In the genomic region with DNA sequence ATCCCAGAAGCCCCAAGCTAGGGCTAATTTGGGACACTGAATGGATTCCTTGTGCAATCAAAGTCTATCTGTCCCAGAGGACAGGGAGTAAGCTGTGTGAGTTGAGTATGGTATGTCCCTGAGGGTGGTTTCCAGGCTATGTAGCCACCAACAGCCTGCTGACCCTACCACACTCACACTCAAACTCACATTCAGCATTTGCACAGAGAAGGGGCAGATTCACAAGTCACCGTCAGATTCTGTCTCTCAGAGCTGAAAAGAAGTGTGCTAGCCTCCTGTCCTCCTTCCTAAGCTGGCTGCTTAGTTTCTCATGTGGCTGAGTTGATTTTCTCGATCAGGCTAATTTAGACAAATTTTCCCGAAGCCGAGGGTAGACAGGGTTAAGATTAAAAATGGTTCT, we compare ENCODE assay signal across 15 mouse cellular contexts.
"Had no signal": no experiment of that assay in that cellular context is flagged by ENCODE, and none has a peak within 500 bp of the region (broad histone marks: within the 10 kb centered on the region; RNA-seq: fewer than 3 reads in every experiment).

No protein-coding gene starts in this region.

- H3K9ac ChIP-seq: kidney, embryonic 15.5 days; liver, embryonic 15.5 days; midbrain, embryonic 15.5 days; stomach, embryonic 15.5 days had no signal

- H3K4me1 ChIP-seq: liver, embryonic 15.5 days had no signal

- H3K36me3 ChIP-seq: kidney, embryonic 15.5 days; limb, embryonic 10.5 days; liver, embryonic 15.5 days; midbrain, embryonic 15.5 days; stomach, embryonic 15.5 days had no signal

- H3K27ac ChIP-seq: kidney, embryonic 15.5 days; limb, embryonic 10.5 days; liver, embryonic 15.5 days; midbrain, embryonic 15.5 days; stomach, embryonic 15.5 days had no signal

- ATAC-seq: lung, postnatal 0 days; midbrain, embryonic 15.5 days had no signal

- H3K4me2 ChIP-seq: kidney, embryonic 15.5 days; liver, embryonic 11.5 days; liver, embryonic 15.5 days; midbrain, embryonic 11.5 days; midbrain, embryonic 15.5 days; stomach, embryonic 15.5 days had no signal

- H3K27me3 ChIP-seq: kidney, embryonic 15.5 days; midbrain, embryonic 15.5 days; stomach, embryonic 15.5 days had no signal

- H3K9me3 ChIP-seq: kidney, embryonic 15.5 days; limb, embryonic 10.5 days; liver, embryonic 15.5 days; midbrain, embryonic 15.5 days; stomach, embryonic 15.5 days had no signal

- H3K4me3 ChIP-seq: kidney, embryonic 15.5 days; left cerebral cortex, adult 2 months; limb, embryonic 10.5 days; liver, embryonic 15.5 days; midbrain, embryonic 15.5 days; stomach, embryonic 15.5 days had no signal

- DNase-seq: kidney, adult 2 months; kidney, postnatal 14 days; lung, adult 2 months; lung, postnatal 36 days; thymus, adult 2 months; thymus, postnatal 25 days had no signal
